Mouse (Mus musculus) lung, adult 10 weeks (tissue): Measurements from ENCODE around the gene Tmem254c. TPM values are rescaled to one million over a fixed set of nuclear protein-coding genes. Genes with fewer than 3 reads are reported as not detected.

Experiments used
- polyA plus RNA-seq: library from polyadenylated mRNA; stranded (reverse); fragments of 350-450 nt; fragmentation: Illumina TruSeq; extraction: RNeasy Lipid Tissue Mini Kit (QIAGEN cat#74804); gene quantifications from one replicate; pipeline ENCODE4 v1.2.3, GENCODE M21; 2014; ENCODE audit warnings: low read depth, low replicate concordance; ENCODE audit not compliant: insufficient read depth

Gene Tmem254c
- polyA plus RNA-seq: 45.6 TPM

GRCm38 (mm10) chr14:26067325-26067633 is at the start of gene Tmem254c:
TSS of gene Tmem254c (minus strand) at chr14:26067355.

GRCm38 (mm10) chr14:26081997-26082396 is 14.8 kb upstream of the Tmem254c start, which contains the start of gene Cphx3:
TSS of gene Cphx3 (plus strand) at chr14:26082297.

GRCm38 (mm10) chr14:26081216-26081615 is 14.1 kb upstream of the Tmem254c start, which contains the start of gene Cphx2:
TSS of gene Cphx2 (plus strand) at chr14:26081516.

GRCm38 (mm10) chr14:26042611-26043010 is 24.5 kb downstream of the Tmem254c start, which contains the start of gene Gm9780:
TSS of gene Gm9780 (minus strand) at chr14:26042711.

Other genes starting within 250 kb of the Tmem254c start
- gene Anxa11, start 225.2 kb downstream of the Tmem254c start, polyA plus RNA-seq: 71.3 TPM
- gene Plac9a, start 164.3 kb downstream of the Tmem254c start, polyA plus RNA-seq: 81.1 TPM
- gene Tmem254a, start 139.7 kb downstream of the Tmem254c start, polyA plus RNA-seq: 7.5 TPM
- gene Cphx1, start 129.1 kb downstream of the Tmem254c start, polyA plus RNA-seq: not detected
- gene Duxbl1, start 88.8 kb downstream of the Tmem254c start, polyA plus RNA-seq: not detected
- gene Gm9780, start 24.6 kb downstream of the Tmem254c start, polyA plus RNA-seq: 456 TPM
- gene Cphx2, start 14.2 kb upstream of the Tmem254c start, polyA plus RNA-seq: not detected
- gene Cphx3, start 14.9 kb upstream of the Tmem254c start, polyA plus RNA-seq: not detected
- gene Duxbl2, start 51.0 kb upstream of the Tmem254c start, polyA plus RNA-seq: 0.59 TPM
- gene Plac9b, start 115.1 kb upstream of the Tmem254c start, polyA plus RNA-seq: 401 TPM
- 53.5 TPM for gene Tmem254b, start 139.7 kb upstream of the Tmem254c start, polyA plus RNA-seq
- gene Duxbl3, start 190.6 kb upstream of the Tmem254c start, polyA plus RNA-seq: not detected